Mouse (Mus musculus) G1E (cell line): Measurements from ENCODE around the gene Ubald2. TPM values are rescaled to one million over a fixed set of nuclear protein-coding genes. Genes with fewer than 3 reads are reported as not detected.

Source experiments
- ATAC-seq: 2 replicates; pipeline ENCODE4 v1.8.0; 2016; ENCODE audit warnings: mild to moderate bottlenecking; ENCODE audit not compliant: insufficient number of reproducible peaks, poor library complexity, low FRiP score, severe bottlenecking; ENCODE audit errors: extremely low read depth
- DNase-seq: peaks from one replicate; pipeline ENCODE4 v3.0.0; 2012; ENCODE audit warnings: low spot score
- H3K27me3 ChIP-seq: 2 replicates; pipeline ENCODE4 v1.6.1; 2012; ENCODE audit warnings: mild to moderate bottlenecking, low read length, inconsistent platforms; ENCODE audit not compliant: insufficient read depth
- H3K36me3 ChIP-seq: replicated peaks from 2 replicates; pipeline ENCODE3; 2012; ENCODE audit warnings: mild to moderate bottlenecking, inconsistent platforms
- H3K4me1 ChIP-seq: 2 replicates; pipeline ENCODE4 v1.6.1; 2012; ENCODE audit warnings: low read depth, low read length, inconsistent platforms, mixed read lengths; ENCODE audit not compliant: insufficient read depth
- H3K4me3 ChIP-seq: 2 replicates; pipeline ENCODE4 v1.5.1; 2012; ENCODE audit warnings: low read depth, mild to moderate bottlenecking, inconsistent platforms, low read length, moderate library complexity, mixed read lengths
- H3K9me3 ChIP-seq: replicated peaks from 2 replicates; pipeline ENCODE4 v1.6.1; 2012; ENCODE audit warnings: inconsistent platforms
- CTCF ChIP-seq: IDR thresholded peaks from 2 replicates; pipeline ENCODE4 v1.5.1; 2012; ENCODE audit warnings: low read depth, low read length, inconsistent platforms, mixed read lengths
- GATA1 ChIP-seq: IDR thresholded peaks from 2 replicates; pipeline ENCODE4 v1.6.1; 2012; ENCODE audit warnings: borderline replicate concordance, low read length, inconsistent platforms, mixed read lengths
- GATA2 ChIP-seq: IDR thresholded peaks from 2 replicates; pipeline ENCODE4 v1.6.1; 2012; ENCODE audit warnings: low read depth, low read length, inconsistent platforms, borderline replicate concordance
- POLR2AphosphoS5 ChIP-seq: IDR thresholded peaks from 2 replicates; pipeline ENCODE4 v1.6.1; 2012; ENCODE audit warnings: low read depth, low read length, inconsistent platforms; ENCODE audit not compliant: insufficient replicate concordance
- TAL1 ChIP-seq: conservative IDR thresholded peaks from 2 replicates; pipeline ENCODE4 v1.6.1; 2012; ENCODE audit warnings: low read depth, low read length, inconsistent platforms, mixed read lengths
- polyA plus RNA-seq: library from polyadenylated mRNA; stranded (reverse); fragments of >175 nt; gene quantifications from 2 replicates; pipeline ENCODE4 v1.2.3, GENCODE M21; 2012
- total RNA-seq, 2 experiments: library from RNA; stranded (forward) in 1 of 2; stranded (reverse) in 1 of 2; fragments of 200-1000 nt in 1 of 2; fragments of >200 nt in 1 of 2; fragmentation: Nextera tagmentation in 1 of 2; gene quantifications; 2 replicates each; pipeline ENCODE4 v1.2.3; 2014 to 2017

Ubald2 gene
- total and polyA plus RNA-seq, 3 experiments: 114 to 1,104 (median 210) TPM

DNA sequence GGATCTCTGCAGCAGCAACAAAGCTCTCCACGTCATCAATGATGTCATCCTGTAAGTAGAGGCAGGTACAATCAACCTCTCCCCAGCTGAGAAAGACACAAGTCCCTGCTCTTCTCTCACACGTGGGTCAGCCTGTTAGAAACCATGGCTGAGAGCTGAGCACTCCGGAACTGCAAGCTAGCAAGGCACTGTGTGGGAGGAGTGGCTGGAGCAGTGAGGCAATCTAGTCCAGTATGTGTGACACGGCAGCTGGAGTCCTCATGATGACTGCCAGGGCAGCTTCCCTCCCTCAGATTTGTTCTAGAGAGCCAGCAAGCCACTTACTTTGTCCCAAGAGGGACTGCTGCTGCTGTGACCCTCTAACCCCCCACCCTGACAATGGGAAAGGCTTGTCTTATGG lies 38.4 kb downstream of the Ubald2 start:
- ATAC-seq (no peak), DNase-seq (no peak)
- TF ChIP-seq TAL1: no peak
- TF ChIP-seq GATA1: no peak
- no peak for TF ChIP-seq POLR2AphosphoS5
- TF ChIP-seq CTCF: no peak
- no peak for TF ChIP-seq GATA2
- H3K36me3 ChIP-seq: peaks cover 79% of the 10 kb centered on the region
- H3K4me1 ChIP-seq: no peaks in the 10 kb centered on the region
- H3K27me3 ChIP-seq: no peaks in the 10 kb centered on the region
- no peak overlapping the region for H3K4me3 ChIP-seq
- H3K9me3 ChIP-seq: no peaks in the 10 kb centered on the region

- H3K4me1 ChIP-seq: no peaks in the 10 kb centered on the region
- H3K9me3 ChIP-seq: no peaks in the 10 kb centered on the region
- TF ChIP-seq TAL1 (no peak), GATA1 (no peak), GATA2 (no peak), POLR2AphosphoS5 (no peak), CTCF (no peak)
- H3K36me3 ChIP-seq: peaks cover 99% of the 10 kb centered on the region
- no peaks in the 10 kb centered on the region for H3K27me3 ChIP-seq
- no peak for DNase-seq
- ATAC-seq: no peak
- H3K4me3 ChIP-seq: no peak overlapping the region
These were observed 42.1 kb downstream of the Ubald2 start for GRCm38 (mm10) chr11:116476041-116476440.

- H3K27me3 ChIP-seq: no peaks in the 10 kb centered on the region
- H3K36me3 ChIP-seq: peaks cover 99% of the 10 kb centered on the region
- DNase-seq (no peak), ATAC-seq (no peak)
- H3K4me3 ChIP-seq: no peak overlapping the region
- H3K4me1 ChIP-seq: peaks cover under 1% of the 10 kb centered on the region; the same call in 1 of the 2 replicates
- no peaks in the 10 kb centered on the region for H3K9me3 ChIP-seq
- no peak for TF ChIP-seq POLR2AphosphoS5
- TF ChIP-seq TAL1: no peak
- TF ChIP-seq GATA1: no peak
- no peak for TF ChIP-seq GATA2
- no peak for TF ChIP-seq CTCF
These were observed 42.8 kb downstream of the Ubald2 start for GRCm38 (mm10) chr11:116476696-116477095.

DNA sequence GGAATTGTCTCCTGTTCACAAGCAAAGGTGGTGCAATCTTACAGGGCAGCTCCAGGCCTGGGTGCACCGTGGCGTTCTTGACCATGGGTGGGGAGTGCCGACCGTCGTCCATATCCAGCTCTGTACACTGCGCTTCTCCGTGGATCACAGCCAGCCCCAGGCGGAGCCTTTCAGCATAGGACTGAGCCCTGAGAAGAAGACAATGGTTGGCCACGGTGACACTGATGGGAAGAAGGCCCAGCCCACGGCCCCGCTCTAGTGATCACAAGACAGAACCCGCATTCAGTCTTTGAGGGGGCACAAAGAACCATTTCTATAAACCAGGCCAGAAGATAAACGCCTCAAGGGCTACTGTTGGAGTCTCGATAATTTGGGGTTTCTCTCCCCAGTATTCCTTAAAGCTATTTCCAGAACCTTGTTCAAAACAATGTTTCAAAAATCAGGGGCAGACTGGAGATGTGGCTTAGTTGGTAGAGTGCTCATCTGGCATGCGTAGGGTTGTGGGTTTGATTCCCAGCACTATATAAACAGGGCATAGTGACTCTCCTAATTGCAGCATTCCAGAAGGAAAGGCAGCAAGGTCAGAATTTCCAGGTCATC lies 43.4 kb downstream of the Ubald2 start:
- Histone ChIP-seq H3K4me1 (peaks cover 2% of the 10 kb centered on the region; the same call in 1 of the 2 replicates), H3K36me3 (peaks cover 99% of the 10 kb centered on the region), H3K4me3 (no peak overlapping the region), H3K27me3 (no peaks in the 10 kb centered on the region), H3K9me3 (no peaks in the 10 kb centered on the region)
- TF ChIP-seq POLR2AphosphoS5: no peak
- no peak for TF ChIP-seq GATA1
- no peak for TF ChIP-seq GATA2
- TF ChIP-seq CTCF: no peak
- TF ChIP-seq TAL1: no peak
- DNase-seq: no peak
- ATAC-seq: no peak

DNA sequence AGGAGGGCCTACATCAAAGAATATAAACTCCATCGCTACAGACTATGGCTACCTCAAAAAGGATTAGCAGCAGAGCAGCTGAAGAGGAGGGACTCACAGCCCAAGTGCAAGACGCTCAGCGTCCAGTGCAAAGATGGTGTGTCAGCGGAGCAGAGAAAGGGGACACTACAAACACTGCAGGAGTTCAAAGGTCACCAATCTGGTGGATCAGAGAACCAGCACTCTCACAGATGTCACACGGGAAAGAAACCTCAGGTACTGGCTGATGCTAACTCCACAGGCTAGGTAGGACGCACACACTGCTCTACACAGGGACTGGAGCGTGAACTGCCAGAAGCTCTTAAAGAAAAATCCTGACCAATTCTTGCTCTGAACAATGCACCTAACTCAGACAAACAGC lies 45.1 kb downstream of the Ubald2 start:
- H3K9me3 ChIP-seq: no peaks in the 10 kb centered on the region
- DNase-seq (no peak), ATAC-seq (no peak)
- peaks cover 97% of the 10 kb centered on the region for H3K36me3 ChIP-seq
- H3K27me3 ChIP-seq: no peaks in the 10 kb centered on the region
- TF ChIP-seq POLR2AphosphoS5: no peak
- no peak for TF ChIP-seq GATA1
- no peak for TF ChIP-seq CTCF
- TF ChIP-seq TAL1: no peak
- no peak for TF ChIP-seq GATA2
- no peak overlapping the region for H3K4me3 ChIP-seq
- H3K4me1 ChIP-seq: peaks cover 2% of the 10 kb centered on the region; the same call in 1 of the 2 replicates

DNA sequence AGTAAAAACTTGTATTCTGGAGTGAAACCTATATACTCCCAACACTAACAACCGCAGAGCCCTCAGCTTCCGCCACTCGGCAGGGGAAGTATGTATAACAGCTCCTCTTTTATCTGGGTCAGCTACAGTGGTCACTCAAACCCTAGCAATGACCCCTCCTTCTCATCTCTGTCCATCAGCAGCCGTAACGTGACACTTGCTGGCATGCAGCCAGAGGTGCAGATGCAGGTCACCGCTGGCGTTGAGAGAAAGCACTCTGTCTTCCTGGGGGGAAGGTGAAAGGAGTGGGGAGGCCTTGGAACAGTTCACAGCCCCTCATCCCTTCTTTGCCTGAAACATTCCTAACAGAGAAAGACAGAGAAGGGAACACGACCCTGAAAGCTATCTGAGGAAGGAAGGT lies 45.9 kb downstream of the Ubald2 start:
- Histone ChIP-seq H3K36me3 (peaks cover 98% of the 10 kb centered on the region), H3K9me3 (no peaks in the 10 kb centered on the region), H3K4me3 (no peak overlapping the region), H3K27me3 (no peaks in the 10 kb centered on the region), H3K4me1 (peaks cover 2% of the 10 kb centered on the region; the same call in 1 of the 2 replicates)
- no peak for DNase-seq
- no peak for TF ChIP-seq GATA1
- TF ChIP-seq POLR2AphosphoS5: no peak
- no peak for TF ChIP-seq TAL1
- no peak for TF ChIP-seq GATA2
- TF ChIP-seq CTCF: no peak
- no peak for ATAC-seq
